Mouse (Mus musculus): Measurements from ENCODE around the gene Slc24a4. TPM values are rescaled to one million over a fixed set of nuclear protein-coding genes. Genes with fewer than 3 reads are reported as not detected.

The Slc24a4 gene
- polyA plus RNA-seq, 1 experiment, result not detected

DNA sequence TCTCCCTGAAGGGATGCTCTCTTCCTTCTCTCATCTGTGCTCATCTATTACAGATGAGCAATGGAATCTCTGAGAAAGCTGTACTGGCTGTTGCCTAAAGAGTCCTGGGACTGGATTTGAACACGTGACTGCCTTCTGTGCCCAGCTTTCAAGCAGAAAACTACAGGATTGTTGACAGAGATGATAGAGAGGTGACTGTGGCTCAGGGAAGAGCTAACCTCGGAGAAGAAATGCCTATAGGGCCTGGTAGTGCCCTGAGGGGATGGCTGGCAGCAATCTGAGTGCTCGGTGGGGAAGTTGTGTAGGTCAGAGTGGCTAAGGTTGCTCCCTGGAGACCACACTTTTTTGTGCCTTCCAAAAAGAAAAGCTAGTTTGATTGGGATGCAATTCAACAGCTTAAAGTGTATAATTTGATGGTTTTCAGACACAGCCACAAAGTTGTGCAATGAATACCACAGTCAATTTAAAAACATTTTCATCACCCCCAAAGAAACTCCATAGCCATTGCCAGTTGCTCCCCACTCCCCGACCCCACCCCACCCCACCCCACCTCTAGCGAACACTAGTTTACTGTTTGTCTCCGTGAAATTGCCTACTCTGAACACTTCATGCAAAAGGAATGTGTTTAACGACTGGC is 152.5 kb downstream of the Slc24a4 start:
- TF ChIP-seq POLR2A (IDR thresholded peaks at IDR 0.05; ENCODE audit: borderline replicate concordance, low read depth, low read length), result no peak
- no peak for TF ChIP-seq CTCF (IDR thresholded peaks at IDR 0.05; ENCODE audit: low read depth, low read length)
- Histone ChIP-seq H3K4me1 (ENCODE audit: control insufficient read depth, insufficient read depth, low read length) (peaks cover 26% of the 10 kb centered on the region), H3K27ac (ENCODE audit: insufficient read depth, low read depth, low read length) (no peak overlapping the region), H3K4me3 (ENCODE audit: insufficient read depth, low read length) (no peak overlapping the region)

- peak overlapping the region; percentile 35 for H3K27ac ChIP-seq (ENCODE audit: insufficient read depth, low read depth, low read length)
- peaks cover 37% of the 10 kb centered on the region for H3K4me1 ChIP-seq (ENCODE audit: control insufficient read depth, insufficient read depth, low read length)
- no peak for TF ChIP-seq CTCF (IDR thresholded peaks at IDR 0.05; ENCODE audit: low read depth, low read length)
- TF ChIP-seq POLR2A (IDR thresholded peaks at IDR 0.05; ENCODE audit: borderline replicate concordance, low read depth, low read length), result no peak
- peak overlapping the region; percentile 83; the same call in 1 of the 2 replicates for H3K4me3 ChIP-seq (ENCODE audit: insufficient read depth, low read length)
These were observed 153.6 kb downstream of the Slc24a4 start for GRCm38 (mm10) chr12:102282126-102282525.

- Histone ChIP-seq H3K4me3 (ENCODE audit: insufficient read depth, low read length) (peak within 1 kb of the TSS; percentile 83), H3K4me1 (ENCODE audit: control insufficient read depth, insufficient read depth, low read length) (peaks cover 44% of the 10 kb centered on the region), H3K27ac (ENCODE audit: insufficient read depth, low read depth, low read length) (peak within 1 kb of the TSS; percentile 35)
- TF ChIP-seq POLR2A (IDR thresholded peaks at IDR 0.05; ENCODE audit: borderline replicate concordance, low read depth, low read length) (no peak), CTCF (IDR thresholded peaks at IDR 0.05; ENCODE audit: low read depth, low read length) (no peak)
These were observed 154.4 kb downstream of the Slc24a4 start, which contains the start of gene Rin3 for GRCm38 (mm10) chr12:102282763-102283482. TSS of gene Rin3 (plus strand) at chr12:102283048.

DNA sequence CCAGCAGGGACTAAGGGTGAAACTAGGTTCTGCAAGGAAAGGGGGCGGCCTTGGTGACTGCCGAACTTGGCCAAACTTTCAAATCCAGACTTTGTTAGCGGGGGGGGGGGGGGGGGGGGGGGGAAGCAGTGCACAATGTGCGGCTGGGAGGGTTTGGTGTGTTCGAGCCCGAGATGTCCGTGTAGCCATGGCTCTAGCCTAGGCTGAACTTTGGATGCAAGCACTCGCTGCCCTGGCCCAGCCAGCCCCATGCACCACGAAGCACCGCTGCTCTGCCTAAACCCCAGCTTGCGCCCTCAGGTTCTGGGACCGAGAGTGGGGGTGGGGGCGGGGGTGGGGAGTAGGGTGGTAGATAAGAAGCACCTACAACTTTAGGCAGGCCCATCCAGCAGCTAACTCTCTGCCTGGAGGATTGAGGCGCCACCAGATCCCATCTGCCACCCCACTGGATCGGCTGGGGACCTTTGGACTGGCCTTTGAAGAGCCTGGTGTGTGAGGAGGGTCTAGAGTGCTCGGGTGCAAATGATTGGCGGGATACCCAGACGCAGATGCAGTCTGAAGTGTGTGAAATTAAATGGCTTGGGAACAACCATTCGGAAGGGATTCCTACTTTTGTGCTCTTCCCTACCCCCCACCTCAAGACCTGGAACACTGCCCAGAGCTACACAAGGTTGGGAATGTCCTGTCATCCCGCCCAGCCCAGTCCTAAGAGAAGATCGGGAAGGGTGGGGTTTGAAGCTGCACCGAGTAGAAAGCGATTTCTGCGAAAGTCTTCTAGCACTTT is 155.1 kb downstream of the Slc24a4 start:
- Histone ChIP-seq H3K4me1 (ENCODE audit: control insufficient read depth, insufficient read depth, low read length) (peaks cover 44% of the 10 kb centered on the region), H3K4me3 (ENCODE audit: insufficient read depth, low read length) (peak overlapping the region; percentile 83), H3K27ac (ENCODE audit: insufficient read depth, low read depth, low read length) (peak overlapping the region; percentile 26)
- TF ChIP-seq CTCF (IDR thresholded peaks at IDR 0.05; ENCODE audit: low read depth, low read length), result no peak
- no peak for TF ChIP-seq POLR2A (IDR thresholded peaks at IDR 0.05; ENCODE audit: borderline replicate concordance, low read depth, low read length)

- Histone ChIP-seq H3K27ac (ENCODE audit: insufficient read depth, low read depth, low read length) (no peak overlapping the region), H3K4me3 (ENCODE audit: insufficient read depth, low read length) (peak overlapping the region; percentile 83), H3K4me1 (ENCODE audit: control insufficient read depth, insufficient read depth, low read length) (peaks cover 44% of the 10 kb centered on the region)
- no peak for TF ChIP-seq POLR2A (IDR thresholded peaks at IDR 0.05; ENCODE audit: borderline replicate concordance, low read depth, low read length)
- no peak for TF ChIP-seq CTCF (IDR thresholded peaks at IDR 0.05; ENCODE audit: low read depth, low read length)
These were observed 155.7 kb downstream of the Slc24a4 start for GRCm38 (mm10) chr12:102284267-102284610.

DNA sequence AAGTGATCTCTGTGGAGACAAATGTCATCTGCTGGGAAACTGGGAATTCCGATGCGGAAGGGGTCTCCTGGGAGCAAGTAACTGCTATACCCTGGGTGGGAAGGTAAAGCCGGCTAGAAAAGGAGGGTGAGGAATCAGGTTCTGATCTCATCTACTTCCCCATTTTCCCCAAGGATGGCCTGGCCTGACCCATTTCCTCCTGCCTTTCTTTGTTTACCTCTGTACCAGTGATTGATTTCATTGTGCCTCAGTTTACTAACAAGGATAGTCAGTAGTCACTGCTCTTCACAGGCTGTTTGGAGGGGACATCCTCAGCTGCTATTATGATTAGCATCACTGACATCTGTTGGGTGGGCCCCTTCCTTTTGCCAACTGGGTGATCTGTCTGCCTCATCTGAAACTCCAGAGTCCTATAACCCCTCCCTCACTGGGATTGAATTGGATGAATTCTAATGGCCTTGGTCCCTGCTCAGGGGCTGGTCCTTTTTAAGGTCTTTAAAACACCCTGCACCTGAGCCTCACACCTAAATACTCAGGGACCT is 156.2 kb downstream of the Slc24a4 start:
- H3K4me1 ChIP-seq (ENCODE audit: control insufficient read depth, insufficient read depth, low read length), result peaks cover 44% of the 10 kb centered on the region
- H3K4me3 ChIP-seq (ENCODE audit: insufficient read depth, low read length), result no peak overlapping the region
- TF ChIP-seq CTCF (IDR thresholded peaks at IDR 0.05; ENCODE audit: low read depth, low read length) (no peak), POLR2A (IDR thresholded peaks at IDR 0.05; ENCODE audit: borderline replicate concordance, low read depth, low read length) (no peak)
- H3K27ac ChIP-seq (ENCODE audit: insufficient read depth, low read depth, low read length), result no peak overlapping the region

DNA sequence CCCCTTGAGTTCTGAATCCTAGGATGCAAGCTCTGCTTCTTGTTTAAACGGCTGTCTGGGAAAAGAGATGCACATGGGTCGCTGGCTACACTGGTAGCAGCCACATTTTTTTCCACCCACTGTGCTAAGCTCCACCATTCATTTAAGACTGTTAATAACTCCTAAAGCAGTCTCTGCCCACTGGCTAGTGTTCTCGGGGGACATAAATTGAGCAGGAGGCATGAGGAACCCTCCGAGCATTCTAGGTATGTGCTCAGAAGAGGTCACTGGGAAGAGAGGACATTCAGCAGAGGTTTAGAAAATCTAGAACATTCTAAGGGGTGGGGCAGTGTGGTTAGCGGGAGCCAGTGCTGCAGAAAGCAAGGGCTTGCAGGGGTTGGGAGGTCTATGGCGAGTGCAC is 156.8 kb downstream of the Slc24a4 start:
- Histone ChIP-seq H3K27ac (ENCODE audit: insufficient read depth, low read depth, low read length) (no peak overlapping the region), H3K4me3 (ENCODE audit: insufficient read depth, low read length) (no peak overlapping the region), H3K4me1 (ENCODE audit: control insufficient read depth, insufficient read depth, low read length) (peaks cover 46% of the 10 kb centered on the region)
- TF ChIP-seq POLR2A (IDR thresholded peaks at IDR 0.05; ENCODE audit: borderline replicate concordance, low read depth, low read length) (no peak), CTCF (IDR thresholded peaks at IDR 0.05; ENCODE audit: low read depth, low read length) (no peak)

- Histone ChIP-seq H3K4me1 (ENCODE audit: control insufficient read depth, insufficient read depth, low read length) (peaks cover 48% of the 10 kb centered on the region), H3K27ac (ENCODE audit: insufficient read depth, low read depth, low read length) (no peak overlapping the region), H3K4me3 (ENCODE audit: insufficient read depth, low read length) (no peak overlapping the region)
- no peak for TF ChIP-seq CTCF (IDR thresholded peaks at IDR 0.05; ENCODE audit: low read depth, low read length)
- TF ChIP-seq POLR2A (IDR thresholded peaks at IDR 0.05; ENCODE audit: borderline replicate concordance, low read depth, low read length), result no peak
These were observed 157.2 kb downstream of the Slc24a4 start for GRCm38 (mm10) chr12:102285779-102286178.

DNA sequence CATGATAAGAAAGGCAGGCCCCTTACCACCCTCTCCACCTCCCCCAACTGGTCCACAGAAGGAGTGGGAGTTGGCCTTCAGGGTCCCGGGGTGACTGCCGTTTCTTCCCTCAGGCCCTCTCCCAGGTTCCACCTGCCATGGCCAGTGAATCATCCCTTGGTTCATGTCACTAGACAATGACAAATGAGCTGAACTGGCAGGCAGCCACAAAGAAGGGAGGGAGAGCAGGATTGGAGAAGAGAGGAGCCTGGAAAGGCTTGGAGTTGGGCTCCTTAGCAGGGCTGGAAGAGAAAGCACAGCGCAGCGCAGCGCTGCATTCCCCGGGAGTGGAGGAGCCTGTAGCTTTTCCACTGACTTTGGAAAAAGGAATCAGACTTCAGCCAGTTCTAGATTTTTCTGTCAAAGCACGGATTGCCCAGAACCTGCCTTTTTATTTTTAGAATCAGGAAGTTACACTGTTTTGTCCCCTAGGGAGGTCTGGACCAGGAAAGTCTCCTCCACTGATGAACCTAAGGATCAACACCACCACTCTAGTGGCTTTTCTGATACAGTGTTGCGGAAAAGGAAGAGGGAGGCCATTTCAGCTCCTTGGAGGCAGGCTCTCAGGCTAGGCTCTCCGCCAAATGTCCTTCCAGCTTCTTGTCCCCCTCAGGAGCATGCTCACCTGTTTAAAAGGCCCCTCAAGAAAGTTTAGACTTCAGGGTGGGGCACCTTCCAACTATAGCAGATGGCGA is 158.3 kb downstream of the Slc24a4 start:
- TF ChIP-seq POLR2A (IDR thresholded peaks at IDR 0.05; ENCODE audit: borderline replicate concordance, low read depth, low read length) (no peak), CTCF (IDR thresholded peaks at IDR 0.05; ENCODE audit: low read depth, low read length) (no peak)
- peak overlapping the region; percentile 15; the same call in 1 of the 2 replicates for H3K27ac ChIP-seq (ENCODE audit: insufficient read depth, low read depth, low read length)
- H3K4me3 ChIP-seq (ENCODE audit: insufficient read depth, low read length), result no peak overlapping the region
- peaks cover 51% of the 10 kb centered on the region for H3K4me1 ChIP-seq (ENCODE audit: control insufficient read depth, insufficient read depth, low read length)
